Mouse (Mus musculus): Measurements from ENCODE around the gene Ube2s. TPM values are rescaled to one million over a fixed set of nuclear protein-coding genes. Genes with fewer than 3 reads are reported as not detected.

Gene Ube2s
- polyA plus RNA-seq, 1 experiment from 2014 or later, result 291 TPM

DNA sequence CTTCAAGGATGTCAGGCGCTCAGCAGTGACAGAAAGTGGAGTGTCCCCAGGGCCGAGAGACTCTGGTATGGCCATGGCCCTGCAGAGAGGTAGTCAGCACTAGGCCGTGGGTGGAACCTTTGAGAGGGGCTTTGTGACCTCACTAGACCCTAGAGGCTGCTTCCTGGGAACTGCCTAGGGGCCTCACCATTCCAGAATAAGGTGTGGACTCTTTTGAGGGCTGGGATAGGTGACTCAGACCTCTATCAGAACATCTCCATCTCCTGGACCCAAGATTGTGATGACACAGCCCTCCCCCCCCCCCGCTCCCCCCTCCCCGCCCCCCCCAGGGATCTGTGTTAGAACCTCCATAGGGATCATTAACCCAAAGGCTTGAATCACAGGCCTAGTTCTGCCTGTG is 41.2 kb downstream of the Ube2s start, which contains the start of gene Fam71e2:
Fam71e2 (minus strand) TSS at position 101 of the 400 bp plus-strand sequence.
- no peak within 1 kb of the TSS for H3K4me3 ChIP-seq (replicated peaks; ENCODE audit: low read length)
- no peaks in the 10 kb centered on the region for H3K9me3 ChIP-seq (ENCODE audit: control insufficient read depth, low read length)
- H3K27ac ChIP-seq (ENCODE audit: low read length), result no peak within 1 kb of the TSS
- H3K4me2 ChIP-seq (ENCODE audit: low read length), result no peak within 1 kb of the TSS
- H3K4me1 ChIP-seq (replicated peaks; ENCODE audit: control insufficient read depth, insufficient read depth, low read length), result no peaks in the 10 kb centered on the region
- 89% methylated on average over 3 of the region's 5 CpGs for WGBS
- ATAC-seq, result no peak
- H3K27me3 ChIP-seq (replicated peaks; ENCODE audit: control insufficient read depth, insufficient read depth, low read length), result peaks cover 14% of the 10 kb centered on the region
- no peak within 1 kb of the TSS for H3K9ac ChIP-seq (replicated peaks; ENCODE audit: low read depth, low read length)
- H3K36me3 ChIP-seq (ENCODE audit: control insufficient read depth, insufficient read depth), result no peaks in the 10 kb centered on the region

DNA sequence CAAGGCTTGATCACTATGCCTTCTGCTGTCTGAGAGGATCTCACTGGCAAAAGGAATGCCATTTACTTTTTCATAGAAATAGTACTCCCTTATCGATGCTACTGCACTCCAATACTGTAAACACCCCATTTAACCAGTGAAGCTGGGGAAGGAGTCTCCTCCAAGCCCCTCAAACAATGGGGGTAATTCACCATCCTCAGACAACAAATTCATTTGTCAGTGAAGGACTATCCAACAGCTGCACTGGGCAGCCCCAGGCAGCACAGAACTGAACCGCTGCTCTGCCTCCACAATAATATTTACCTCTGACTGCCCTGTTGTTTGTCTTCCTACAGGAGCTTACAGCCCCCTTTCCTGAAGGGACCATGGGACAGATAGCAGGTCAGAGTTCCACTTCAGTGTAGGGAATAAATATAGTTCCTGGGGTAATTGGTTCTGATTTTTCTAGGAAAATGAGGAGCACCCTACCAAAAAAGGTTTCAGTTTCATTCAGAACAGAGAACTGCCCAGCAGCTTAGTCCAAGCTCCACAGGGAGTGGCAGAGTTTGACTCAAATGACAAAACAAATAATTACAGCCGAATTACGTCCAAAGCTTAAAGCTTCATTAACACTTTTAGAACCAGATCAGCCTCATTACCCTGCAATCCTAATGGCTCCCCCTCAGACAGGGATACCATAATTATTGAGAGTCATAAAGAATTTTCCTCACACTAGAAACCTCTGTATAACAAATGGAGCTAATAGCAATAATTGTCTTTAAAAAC is 47.3 kb downstream of the Ube2s start:
- Histone ChIP-seq H3K4me3 (replicated peaks; ENCODE audit: low read length) (no peak overlapping the region), H3K36me3 (ENCODE audit: control insufficient read depth, insufficient read depth) (no peaks in the 10 kb centered on the region), H3K27me3 (replicated peaks; ENCODE audit: control insufficient read depth, insufficient read depth, low read length) (no peaks in the 10 kb centered on the region; the same call in 1 of the 2 replicates), H3K4me2 (ENCODE audit: low read length) (no peak overlapping the region), H3K27ac (ENCODE audit: low read length) (no peak overlapping the region), H3K9me3 (ENCODE audit: control insufficient read depth, low read length) (no peaks in the 10 kb centered on the region), H3K9ac (replicated peaks; ENCODE audit: low read depth, low read length) (no peak overlapping the region), H3K4me1 (replicated peaks; ENCODE audit: control insufficient read depth, insufficient read depth, low read length) (no peaks in the 10 kb centered on the region; the same call in 1 of the 2 replicates)
- WGBS, result under 1% methylated on average over 4 of the region's 4 CpGs
- no peak for ATAC-seq

DNA sequence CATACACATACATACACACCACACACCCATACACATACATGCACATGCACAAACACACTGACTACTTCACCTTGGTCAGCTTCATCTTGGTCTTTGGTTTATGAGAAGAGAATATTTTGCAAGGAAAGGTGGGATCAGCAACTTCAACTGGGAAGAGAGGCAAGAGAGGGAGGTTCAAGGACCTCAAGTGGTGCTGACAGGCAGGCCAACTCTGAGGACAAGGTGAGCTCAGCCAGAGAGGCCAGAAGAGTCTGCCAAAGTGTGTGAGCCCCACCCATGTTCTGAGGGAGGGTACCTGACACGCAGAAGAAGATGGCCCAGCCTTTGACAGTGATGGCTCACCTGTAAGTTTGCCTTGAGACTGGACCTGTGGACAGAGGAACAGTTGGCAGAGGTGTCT is 52.7 kb downstream of the Ube2s start:
- no peaks in the 10 kb centered on the region for H3K4me1 ChIP-seq (replicated peaks; ENCODE audit: control insufficient read depth, insufficient read depth, low read length)
- no peak for ATAC-seq
- no peaks in the 10 kb centered on the region for H3K36me3 ChIP-seq (ENCODE audit: control insufficient read depth, insufficient read depth)
- H3K4me2 ChIP-seq (ENCODE audit: low read length), result no peak overlapping the region
- no peak overlapping the region for H3K27ac ChIP-seq (ENCODE audit: low read length)
- WGBS, result 50% methylated on average over 1 of the region's 1 CpGs
- no peaks in the 10 kb centered on the region for H3K27me3 ChIP-seq (replicated peaks; ENCODE audit: control insufficient read depth, insufficient read depth, low read length)
- H3K9me3 ChIP-seq (ENCODE audit: control insufficient read depth, low read length), result no peaks in the 10 kb centered on the region
- no peak overlapping the region for H3K9ac ChIP-seq (replicated peaks; ENCODE audit: low read depth, low read length)
- no peak overlapping the region for H3K4me3 ChIP-seq (replicated peaks; ENCODE audit: low read length)

DNA sequence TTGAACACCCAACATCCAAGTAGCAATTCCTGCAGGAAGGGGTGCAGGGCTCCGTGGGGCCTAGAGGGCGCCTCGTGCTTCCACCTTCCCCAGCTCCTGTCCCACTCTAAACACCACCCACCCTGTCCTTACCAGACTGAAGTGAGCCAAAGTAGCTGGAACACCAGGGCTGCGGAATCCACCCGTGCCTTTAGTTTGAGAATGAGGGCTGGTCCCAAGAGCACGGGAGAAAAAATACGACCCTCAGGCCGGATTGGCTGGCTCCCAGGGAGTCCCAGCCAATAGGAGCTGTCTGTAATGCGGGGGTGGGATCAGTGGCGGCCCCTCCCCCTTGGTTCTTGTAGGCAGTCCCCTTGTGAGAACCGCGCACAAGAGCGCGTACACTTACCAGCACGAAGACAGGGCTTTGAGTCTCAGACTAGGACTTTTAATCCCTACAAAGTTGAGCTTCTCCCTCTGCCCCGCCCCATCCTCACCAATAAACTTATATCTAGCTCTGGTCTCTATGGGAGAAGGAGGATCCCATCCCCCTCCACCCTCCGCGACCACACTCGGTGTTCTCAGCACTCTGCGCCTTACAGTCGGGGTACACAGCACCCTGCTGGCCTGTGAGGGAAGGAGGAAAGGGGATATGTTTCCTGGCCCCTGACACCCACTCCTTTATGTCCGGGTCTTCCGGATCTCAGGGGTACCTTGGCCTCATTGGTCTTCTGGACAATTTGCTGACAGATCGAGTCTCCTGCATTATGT is 59.4 kb downstream of the Ube2s start, which contains the start of gene Cox6b2:
Cox6b2 (minus strand) TSS at position 274 of the 750 bp plus-strand sequence.
- 3% methylated on average over 24 of the region's 24 CpGs for WGBS

DNA sequence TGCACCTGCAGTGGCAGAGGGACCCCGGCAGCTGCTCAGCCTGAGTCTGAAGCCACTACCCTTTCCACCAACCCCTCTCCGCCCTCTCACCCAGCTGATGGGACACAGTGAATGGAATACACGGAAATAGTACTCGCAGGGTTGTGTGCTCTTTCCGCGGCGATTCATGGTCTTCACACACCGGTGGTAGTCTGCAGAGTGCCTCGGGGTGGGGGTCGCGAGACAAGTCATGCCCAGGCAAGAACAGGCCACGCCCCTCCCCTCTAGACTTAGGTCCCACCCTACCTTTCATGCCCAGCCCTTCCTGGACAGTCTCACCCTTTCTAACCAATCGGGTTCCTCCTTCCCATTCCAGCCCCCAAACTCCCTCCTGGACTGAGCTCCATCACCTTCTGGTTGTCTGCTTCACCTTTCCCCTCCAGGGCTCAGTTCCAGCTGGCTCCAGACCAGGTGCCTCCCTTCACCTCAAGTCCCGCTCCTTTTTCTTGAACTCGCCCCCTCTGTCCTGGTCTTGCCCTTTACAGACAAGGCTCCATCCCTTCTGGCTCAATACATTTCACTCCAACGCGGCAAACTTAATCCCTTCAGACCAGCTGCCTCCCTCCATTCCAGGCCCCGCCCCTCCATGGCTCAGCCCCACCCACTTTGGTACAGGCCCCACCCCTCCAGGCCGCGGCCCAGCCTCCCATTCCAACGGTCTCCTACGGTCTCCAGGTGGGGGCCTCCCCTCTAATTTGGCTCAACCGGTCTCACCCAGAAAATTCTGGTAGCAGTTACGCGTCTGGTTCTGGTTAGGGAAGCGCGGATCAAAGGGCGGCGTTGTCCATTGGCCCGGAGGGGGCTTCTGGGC is 60.2 kb downstream of the Ube2s start:
- ATAC-seq, result peak; percentile 37
- Histone ChIP-seq H3K9ac (replicated peaks; ENCODE audit: low read depth, low read length) (no peak overlapping the region), H3K4me1 (replicated peaks; ENCODE audit: control insufficient read depth, insufficient read depth, low read length) (peaks cover 15% of the 10 kb centered on the region), H3K27ac (ENCODE audit: low read length) (no peak overlapping the region), H3K27me3 (replicated peaks; ENCODE audit: control insufficient read depth, insufficient read depth, low read length) (no peaks in the 10 kb centered on the region), H3K9me3 (ENCODE audit: control insufficient read depth, low read length) (no peaks in the 10 kb centered on the region), H3K4me2 (ENCODE audit: low read length) (peak overlapping the region; percentile 48), H3K4me3 (replicated peaks; ENCODE audit: low read length) (peak overlapping the region; percentile 30), H3K36me3 (ENCODE audit: control insufficient read depth, insufficient read depth) (no peaks in the 10 kb centered on the region)
- WGBS, result 2% methylated on average over 30 of the region's 30 CpGs

More for the DNA sequence above, 59.4 kb downstream of the Ube2s start, which contains the start of gene Cox6b2:
- peak; percentile 86 for ATAC-seq
- Histone ChIP-seq H3K4me2 (ENCODE audit: low read length) (peak within 1 kb of the TSS; percentile 48), H3K4me1 (replicated peaks; ENCODE audit: control insufficient read depth, insufficient read depth, low read length) (peaks cover 15% of the 10 kb centered on the region), H3K27me3 (replicated peaks; ENCODE audit: control insufficient read depth, insufficient read depth, low read length) (no peaks in the 10 kb centered on the region), H3K4me3 (replicated peaks; ENCODE audit: low read length) (peak within 1 kb of the TSS; percentile 30), H3K27ac (ENCODE audit: low read length) (no peak within 1 kb of the TSS), H3K36me3 (ENCODE audit: control insufficient read depth, insufficient read depth) (no peaks in the 10 kb centered on the region), H3K9ac (replicated peaks; ENCODE audit: low read depth, low read length) (no peak within 1 kb of the TSS), H3K9me3 (ENCODE audit: control insufficient read depth, low read length) (no peaks in the 10 kb centered on the region)

DNA sequence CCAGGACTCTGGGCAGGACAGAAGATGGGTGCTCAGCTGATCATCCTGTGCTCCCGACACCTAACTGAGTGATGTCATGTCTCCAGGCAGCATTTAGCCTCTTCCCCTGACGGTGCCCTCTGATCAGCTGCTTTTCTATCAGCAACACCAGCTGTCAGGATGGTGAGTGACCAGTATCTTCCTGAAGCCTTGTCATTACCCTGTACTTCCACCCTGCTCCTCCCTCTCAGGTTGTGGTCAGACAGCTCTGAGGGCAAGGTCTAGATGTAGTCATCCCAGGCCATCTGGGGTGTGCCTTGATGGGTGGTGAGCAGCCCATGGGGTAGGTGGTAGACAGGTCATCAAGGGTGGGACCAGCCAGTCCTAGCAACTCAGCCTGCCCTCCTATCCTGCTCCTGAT is 63.2 kb downstream of the Ube2s start:
- no peak overlapping the region for H3K27ac ChIP-seq (ENCODE audit: low read length)
- H3K9me3 ChIP-seq (ENCODE audit: control insufficient read depth, low read length), result no peaks in the 10 kb centered on the region
- H3K9ac ChIP-seq (replicated peaks; ENCODE audit: low read depth, low read length), result no peak overlapping the region
- H3K4me2 ChIP-seq (ENCODE audit: low read length), result no peak overlapping the region
- peaks cover 15% of the 10 kb centered on the region for H3K4me1 ChIP-seq (replicated peaks; ENCODE audit: control insufficient read depth, insufficient read depth, low read length)
- ATAC-seq, result no peak
- H3K36me3 ChIP-seq (ENCODE audit: control insufficient read depth, insufficient read depth), result no peaks in the 10 kb centered on the region
- no peak overlapping the region for H3K4me3 ChIP-seq (replicated peaks; ENCODE audit: low read length)
- 85% methylated on average over 2 of the region's 2 CpGs for WGBS
- no peaks in the 10 kb centered on the region for H3K27me3 ChIP-seq (replicated peaks; ENCODE audit: control insufficient read depth, insufficient read depth, low read length)

DNA sequence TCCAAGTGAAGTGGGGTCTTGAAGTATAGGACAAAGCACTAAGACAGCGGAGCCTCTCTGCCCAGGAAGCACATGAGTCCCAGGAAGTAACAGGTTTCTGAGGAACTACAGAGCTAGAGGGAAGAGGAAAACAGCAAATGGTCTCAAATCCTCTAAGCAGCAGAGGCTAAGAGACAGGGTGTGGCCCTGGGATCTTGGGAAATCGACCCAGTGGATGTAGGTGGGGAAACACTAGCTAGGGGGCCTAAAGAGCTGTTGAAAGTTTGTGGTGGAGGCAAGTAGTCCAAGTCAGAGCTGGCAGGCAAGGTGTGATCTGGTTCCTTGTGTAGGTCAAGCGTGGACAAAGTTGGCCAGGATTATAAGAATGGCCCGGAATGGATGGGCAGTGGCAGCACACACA is 64.1 kb downstream of the Ube2s start:
- H3K9me3 ChIP-seq (ENCODE audit: control insufficient read depth, low read length), result no peaks in the 10 kb centered on the region
- no peaks in the 10 kb centered on the region for H3K36me3 ChIP-seq (ENCODE audit: control insufficient read depth, insufficient read depth)
- H3K27ac ChIP-seq (ENCODE audit: low read length), result no peak overlapping the region
- H3K4me2 ChIP-seq (ENCODE audit: low read length), result no peak overlapping the region
- no peak overlapping the region for H3K9ac ChIP-seq (replicated peaks; ENCODE audit: low read depth, low read length)
- no peaks in the 10 kb centered on the region for H3K27me3 ChIP-seq (replicated peaks; ENCODE audit: control insufficient read depth, insufficient read depth, low read length)
- H3K4me1 ChIP-seq (replicated peaks; ENCODE audit: control insufficient read depth, insufficient read depth, low read length), result peaks cover 15% of the 10 kb centered on the region
- 82% methylated on average over 4 of the region's 4 CpGs for WGBS
- ATAC-seq, result no peak
- no peak overlapping the region for H3K4me3 ChIP-seq (replicated peaks; ENCODE audit: low read length)

DNA sequence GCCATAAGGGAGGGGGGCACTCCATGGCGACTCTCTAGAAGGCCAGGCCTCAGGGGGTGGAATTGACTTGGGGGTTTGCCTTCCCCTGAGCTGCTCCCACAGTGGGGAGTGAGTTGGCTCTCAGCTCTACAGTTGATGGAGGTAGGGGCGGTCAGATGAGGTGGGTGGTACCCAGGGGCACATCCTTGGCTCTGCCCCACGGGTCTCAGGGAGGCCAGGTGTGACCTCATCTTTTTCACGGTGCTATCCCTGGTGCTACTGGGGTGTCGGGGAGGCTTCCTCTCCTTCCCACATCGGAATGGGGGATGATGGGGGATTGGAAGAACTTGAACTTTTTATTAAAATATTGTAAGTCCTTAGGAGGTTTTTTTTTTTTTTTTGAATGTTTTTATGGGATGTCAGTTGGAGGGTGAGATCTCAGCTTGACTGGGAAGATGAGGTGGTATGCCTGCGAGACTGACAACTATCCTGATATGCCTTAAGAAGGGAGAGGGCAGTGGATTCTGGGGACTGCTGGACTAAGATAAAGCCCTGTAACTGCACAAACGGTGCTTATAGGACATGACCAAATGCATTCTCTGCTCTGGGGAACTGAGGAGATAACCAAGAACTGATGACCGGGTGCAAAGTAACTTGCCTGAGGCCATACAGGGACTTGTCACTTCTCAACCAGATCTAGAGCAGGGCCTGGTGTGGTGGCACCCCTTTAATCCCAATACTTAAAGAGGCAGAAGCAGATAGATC is 65.1 kb downstream of the Ube2s start:
- no peak overlapping the region for H3K4me3 ChIP-seq (replicated peaks; ENCODE audit: low read length)
- no peak overlapping the region for H3K27ac ChIP-seq (ENCODE audit: low read length)
- no peaks in the 10 kb centered on the region for H3K36me3 ChIP-seq (ENCODE audit: control insufficient read depth, insufficient read depth)
- no peaks in the 10 kb centered on the region for H3K27me3 ChIP-seq (replicated peaks; ENCODE audit: control insufficient read depth, insufficient read depth, low read length)
- H3K4me2 ChIP-seq (ENCODE audit: low read length), result no peak overlapping the region
- H3K9me3 ChIP-seq (ENCODE audit: control insufficient read depth, low read length), result no peaks in the 10 kb centered on the region
- peaks cover 9% of the 10 kb centered on the region for H3K4me1 ChIP-seq (replicated peaks; ENCODE audit: control insufficient read depth, insufficient read depth, low read length)
- no peak overlapping the region for H3K9ac ChIP-seq (replicated peaks; ENCODE audit: low read depth, low read length)
- WGBS, result 82% methylated on average over 9 of the region's 9 CpGs
- no peak for ATAC-seq
